Comparison of ENCODE assay signal across 19 mouse cellular contexts in the genomic region with DNA sequence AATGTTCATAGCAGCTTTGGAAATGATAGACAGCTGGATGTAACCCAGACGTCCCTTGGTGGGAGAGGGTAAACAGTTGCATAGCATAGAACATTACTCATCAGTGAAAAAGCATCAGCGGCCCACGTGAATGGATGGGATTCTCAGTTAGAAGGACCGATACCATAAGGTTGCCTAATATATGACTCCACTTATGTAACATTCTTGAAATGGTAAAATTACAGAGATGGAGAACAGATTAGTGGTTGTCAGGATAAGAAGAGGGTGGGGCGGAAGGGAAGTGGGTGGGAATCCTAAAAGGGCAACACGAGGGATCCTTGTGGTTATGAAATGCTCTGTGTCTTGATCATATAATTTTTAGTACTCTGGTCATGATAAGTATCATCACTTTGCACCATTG.
"Had no signal": no experiment of that assay in that cellular context is flagged by ENCODE, and none has a peak within 500 bp of the region (broad histone marks: within the 10 kb centered on the region; RNA-seq: fewer than 3 reads in every experiment).

No protein-coding gene starts in this region.

- H3K9ac ChIP-seq: kidney, embryonic 15.5 days; limb, embryonic 12.5 days; limb, embryonic 15.5 days; liver, embryonic 14.5 days; liver, postnatal 0 days; lung, embryonic 14.5 days; midbrain, embryonic 15.5 days had no signal

- H3K4me3 ChIP-seq: kidney, embryonic 15.5 days; limb, embryonic 12.5 days; limb, embryonic 15.5 days; midbrain, embryonic 15.5 days had no signal

- H3K9me3 ChIP-seq: kidney, embryonic 15.5 days; limb, embryonic 12.5 days; limb, embryonic 15.5 days; midbrain, embryonic 15.5 days had no signal

- H3K27me3 ChIP-seq: kidney, embryonic 15.5 days; limb, embryonic 12.5 days; limb, embryonic 15.5 days; midbrain, embryonic 15.5 days had no signal

- H3K27ac ChIP-seq: kidney, embryonic 15.5 days; limb, embryonic 12.5 days; limb, embryonic 15.5 days; liver, embryonic 14.5 days; macrophage; midbrain, embryonic 15.5 days had no signal

- ATAC-seq: liver, postnatal 0 days; lung, postnatal 0 days; midbrain, embryonic 15.5 days had no signal

- H3K4me1 ChIP-seq: kidney, embryonic 15.5 days; limb, embryonic 12.5 days; midbrain, embryonic 15.5 days had no signal

- DNase-seq: kidney, adult 8-10 months; kidney, postnatal 10 days; kidney, postnatal 36 days; layer of hippocampus, postnatal 36 days; left cerebral cortex, postnatal 4 days; liver, postnatal 0 days; lung, embryonic 14.5 days; retina, postnatal 1 day; thymus, adult 18-20 months; thymus, postnatal 36 days had no signal

- H3K4me2 ChIP-seq: kidney, embryonic 15.5 days; limb, embryonic 12.5 days; limb, embryonic 15.5 days; liver, embryonic 11.5 days; lung, embryonic 14.5 days; midbrain, embryonic 11.5 days; midbrain, embryonic 15.5 days had no signal
